Comparison of ENCODE assay signal across 23 mouse cellular contexts in genomic region chr12:99735172-99735571, GRCm38 (mm10).
A peak's percentile ranks its signal among the peaks of the same experiment; 100 is the strongest.
DNase-seq lines count a peak whose midpoint lies in the region; ATAC-seq and TF ChIP-seq lines count a peak whose summit lies in the region.
"Had no signal": no experiment of that assay in that cellular context is flagged by ENCODE, and none has a peak within 500 bp of the region (broad histone marks: within the 10 kb centered on the region; RNA-seq: fewer than 3 reads in every experiment).

No protein-coding gene starts in this region.

- WGBS in forebrain, embryonic 13.5 days: 29% methylated on average over 10 of the region's 10 CpGs
- 68% methylated on average over 10 of the region's 10 CpGs for WGBS in forebrain, embryonic 10.5 days
- WGBS in kidney, postnatal 0 days: 39% methylated on average over 10 of the region's 10 CpGs
- WGBS in kidney, embryonic 14.5 days: 40% methylated on average over 10 of the region's 10 CpGs

- H3K4me1 ChIP-seq in forebrain, embryonic 13.5 days: peaks cover 24% of the 10 kb centered on the region
- H3K4me1 ChIP-seq in forebrain, embryonic 10.5 days: peaks cover 32% of the 10 kb centered on the region
- no peaks in the 10 kb centered on the region for H3K4me1 ChIP-seq in kidney, postnatal 0 days (replicated peaks; ENCODE audit: insufficient read depth, low read length)
- no peaks in the 10 kb centered on the region for H3K4me1 ChIP-seq in kidney, embryonic 14.5 days (ENCODE audit: control insufficient read depth, insufficient read depth, low read length)
- H3K4me1 ChIP-seq: liver, embryonic 15.5 days; lung, embryonic 15.5 days had no signal

- no peaks in the 10 kb centered on the region for H3K36me3 ChIP-seq in forebrain, embryonic 13.5 days (ENCODE audit: poor library complexity, severe bottlenecking)
- no peaks in the 10 kb centered on the region for H3K36me3 ChIP-seq in forebrain, embryonic 10.5 days (replicated peaks)
- H3K36me3 ChIP-seq in kidney, postnatal 0 days (ENCODE audit: insufficient read depth, low read length): no peaks in the 10 kb centered on the region
- no peaks in the 10 kb centered on the region for H3K36me3 ChIP-seq in kidney, embryonic 14.5 days (ENCODE audit: control insufficient read depth, insufficient read depth, low read length)
- H3K36me3 ChIP-seq: G1E; limb, embryonic 10.5 days; liver, embryonic 15.5 days; lung, embryonic 15.5 days; neural tube, embryonic 15.5 days had no signal

- H3K9ac ChIP-seq in forebrain, embryonic 13.5 days: no peak overlapping the region
- H3K9ac ChIP-seq in kidney, postnatal 0 days (ENCODE audit: low read depth, low read length): no peak overlapping the region
- no peak overlapping the region for H3K9ac ChIP-seq in kidney, embryonic 14.5 days (ENCODE audit: low read depth, low read length)
- H3K9ac ChIP-seq: liver, embryonic 15.5 days; lung, embryonic 15.5 days; neural tube, embryonic 15.5 days had no signal

- H3K27me3 ChIP-seq in forebrain, embryonic 13.5 days: no peaks in the 10 kb centered on the region
- no peaks in the 10 kb centered on the region for H3K27me3 ChIP-seq in forebrain, embryonic 10.5 days (ENCODE audit: poor library complexity, severe bottlenecking)
- no peaks in the 10 kb centered on the region for H3K27me3 ChIP-seq in kidney, postnatal 0 days (ENCODE audit: insufficient read depth, low read length)
- H3K27me3 ChIP-seq in kidney, embryonic 14.5 days (ENCODE audit: control insufficient read depth, insufficient read depth, low read length): no peaks in the 10 kb centered on the region
- H3K27me3 ChIP-seq: liver, embryonic 15.5 days; lung, embryonic 15.5 days; neural tube, embryonic 15.5 days had no signal

- H3K4me3 ChIP-seq in forebrain, embryonic 13.5 days: no peak overlapping the region
- H3K4me3 ChIP-seq in forebrain, embryonic 10.5 days: no peak overlapping the region
- no peak overlapping the region for H3K4me3 ChIP-seq in kidney, postnatal 0 days (replicated peaks; ENCODE audit: low read depth, low read length)
- H3K4me3 ChIP-seq in kidney, embryonic 14.5 days (ENCODE audit: low read length): no peak overlapping the region
- H3K4me3 ChIP-seq: limb, embryonic 10.5 days; liver, embryonic 15.5 days; lung, embryonic 15.5 days; neural tube, embryonic 15.5 days had no signal

- no peaks in the 10 kb centered on the region for H3K9me3 ChIP-seq in forebrain, embryonic 13.5 days (replicated peaks)
- no peaks in the 10 kb centered on the region; the same call in 1 of the 2 replicates for H3K9me3 ChIP-seq in forebrain, embryonic 10.5 days
- H3K9me3 ChIP-seq in kidney, postnatal 0 days (replicated peaks; ENCODE audit: low read length): no peaks in the 10 kb centered on the region
- no peaks in the 10 kb centered on the region for H3K9me3 ChIP-seq in kidney, embryonic 14.5 days (ENCODE audit: control insufficient read depth, low read length)
- H3K9me3 ChIP-seq: limb, embryonic 10.5 days; liver, embryonic 15.5 days; lung, embryonic 15.5 days; neural tube, embryonic 15.5 days had no signal

- no peak for DNase-seq in forebrain, embryonic 10.5 days (ENCODE audit: extremely low spot score, low spot score)
- DNase-seq in kidney, postnatal 0 days (ENCODE audit: low spot score): peak; percentile 39
- DNase-seq in embryo, embryonic 10.5 days (ENCODE audit: low spot score): peak; percentile 35
- DNase-seq in cerebellum, postnatal 36 days: no peak
- DNase-seq in right cerebral cortex, adult 2 months (ENCODE audit: low spot score in 2 of 2): no peak
- DNase-seq: adrenal gland, adult 8-10 months; cerebellum, adult 18-20 months; cerebellum, postnatal 14 days; kidney, postnatal 14 days; liver; lung, postnatal 4 days; right cerebral cortex, postnatal 25 days had no signal

- H3K4me2 ChIP-seq in forebrain, embryonic 13.5 days: no peak overlapping the region
- no peak overlapping the region for H3K4me2 ChIP-seq in kidney, postnatal 0 days (ENCODE audit: low read length)
- no peak overlapping the region for H3K4me2 ChIP-seq in kidney, embryonic 14.5 days (replicated peaks; ENCODE audit: low read depth, low read length)
- H3K4me2 ChIP-seq: heart, embryonic 11.5 days; liver, embryonic 15.5 days; lung, embryonic 15.5 days; neural tube, embryonic 15.5 days had no signal

- 0 out of 2 replicates have a peak overlapping the region, but pooled peaks have one; percentile 6 for H3K27ac ChIP-seq in forebrain, embryonic 13.5 days
- H3K27ac ChIP-seq in forebrain, embryonic 10.5 days: no peak overlapping the region
- H3K27ac ChIP-seq in kidney, postnatal 0 days: no peak overlapping the region
- H3K27ac ChIP-seq in kidney, embryonic 14.5 days (ENCODE audit: low read depth, low read length): no peak overlapping the region
- H3K27ac ChIP-seq: limb, embryonic 10.5 days; liver, embryonic 15.5 days; lung, embryonic 15.5 days; neural tube, embryonic 15.5 days had no signal

- peak; percentile 30; the same call in 1 of the 2 replicates for ATAC-seq in forebrain, embryonic 13.5 days
- no peak for ATAC-seq in kidney, postnatal 0 days (replicated peaks; ENCODE audit: low FRiP score, low read depth)
- no peak for ATAC-seq in kidney, embryonic 14.5 days (ENCODE audit: low FRiP score, low TSS enrichment)
- ATAC-seq: activated CD4-positive, CD25-positive, alpha-beta regulatory T cell, adult 4 months; hindbrain, embryonic 16.5 days; intestine, embryonic 16.5 days had no signal

- no peak for TF ChIP-seq CTCF in kidney, postnatal 0 days (IDR thresholded peaks at IDR 0.05; ENCODE audit: low read depth)

Comparison
In these comparisons a context has a peak if more than half of its experiments do, and no peak if none do; other contexts are left out.
1. DNase-seq: peak in kidney, postnatal 0 days (single experiment) and embryo, embryonic 10.5 days (single experiment); none in forebrain, embryonic 10.5 days (single experiment), cerebellum, postnatal 36 days (0 of 2) and right cerebral cortex, adult 2 months (0 of 2).